Mouse (Mus musculus) lung, postnatal 0 days (tissue): ENCODE measurements around the gene Paf1.

ENCODE experiments used
- CTCF ChIP-seq: IDR thresholded peaks from 2 replicates; pipeline ENCODE4 v1.5.1; 2016; ENCODE audit warnings: antibody characterized with exemption, mild to moderate bottlenecking
- EP300 ChIP-seq: IDR thresholded peaks from 2 replicates; pipeline ENCODE4 v1.6.1; 2016; ENCODE audit warnings: antibody characterized with exemption, mild to moderate bottlenecking, control low read depth

- no peak for TF ChIP-seq CTCF
- no peak for TF ChIP-seq EP300
Measured at GRCm38 (mm10) chr7:28355221-28355620, 37.5 kb upstream of the Paf1 start.
